Mouse (Mus musculus) R1 (cell line): ENCODE results near the gene Rab5b.
"Not testable (repeated sequence)": the region's sequence is repeated elsewhere in the genome, so short reads cannot be mapped to it uniquely, and the experiment has no call there.

ENCODE experiments used
- DNase-seq: peaks from one replicate; pipeline ENCODE4 v3.0.0-alpha.2; 2018; ENCODE audit warnings: low read depth, low spot score

Gene Rab5b

DNA sequence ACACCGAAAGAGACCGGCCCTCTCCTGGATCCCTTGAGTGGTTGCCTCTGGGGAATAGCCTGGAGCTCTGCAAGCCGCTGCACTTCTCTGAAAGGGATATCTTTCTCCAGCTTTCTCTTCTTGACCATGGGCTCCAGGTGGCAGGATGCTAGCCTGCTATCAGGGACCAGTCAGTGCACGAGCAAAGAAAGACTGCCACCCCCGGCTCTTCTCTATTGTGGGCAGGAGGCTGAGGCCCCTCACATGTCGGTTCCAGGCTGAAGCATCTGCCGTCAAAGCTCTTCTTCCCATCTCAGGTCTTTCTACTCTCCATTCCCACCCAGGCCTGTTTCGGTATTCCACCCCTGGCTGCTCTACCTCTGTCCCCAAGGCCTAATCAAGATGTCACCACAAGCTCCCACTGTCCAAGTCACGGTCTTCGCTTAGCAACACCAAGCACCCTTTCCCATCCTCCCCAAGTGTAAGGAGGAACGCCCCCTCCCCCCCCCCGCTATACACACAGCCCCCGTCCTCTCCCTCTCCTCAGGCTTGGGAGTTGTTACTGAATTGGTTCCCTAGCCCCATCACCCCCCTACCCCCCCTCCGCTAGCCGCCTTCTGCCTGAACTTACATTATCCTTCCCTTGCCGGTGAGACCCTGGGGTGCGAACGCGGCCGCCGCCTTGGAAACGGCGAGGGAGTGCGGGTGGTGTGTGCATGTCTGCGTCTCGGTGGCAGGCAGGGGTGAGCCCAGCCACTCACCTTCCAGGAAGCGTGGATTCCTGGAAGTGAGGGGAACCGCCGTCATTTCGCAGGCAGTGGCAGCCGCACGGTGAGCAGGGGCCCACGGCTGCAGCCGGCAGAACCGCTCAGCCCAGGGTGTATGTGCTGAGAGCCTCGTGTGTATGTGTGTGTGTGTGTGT, 50.7 kb downstream of the Rab5b start, which contains the start of gene Ikzf4:
Gene Ikzf4, minus strand, starts transcription at position 881 of the 901 bp plus-strand sequence.
- peak; percentile 64 for DNase-seq

DNA sequence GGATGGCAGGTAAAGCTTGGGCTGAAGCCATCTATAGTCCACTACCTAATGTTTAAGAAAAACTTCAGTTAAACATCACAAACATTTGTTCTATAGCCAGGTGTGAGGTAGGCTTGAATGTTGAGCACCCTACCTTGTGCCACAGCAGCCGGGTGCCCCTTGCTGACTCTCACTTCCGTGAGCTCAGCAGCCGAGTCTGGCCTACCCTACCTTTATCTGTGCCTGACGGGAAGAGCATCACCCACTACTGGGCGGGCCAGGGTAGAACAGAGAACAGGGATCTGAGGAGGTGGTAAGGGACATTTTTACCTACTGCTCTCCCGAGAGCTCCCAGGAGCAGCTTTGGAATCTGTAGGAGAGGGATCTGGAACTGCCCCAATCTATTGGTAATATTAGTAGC, 53.3 kb downstream of the Rab5b start:
- no peak for DNase-seq

DNA sequence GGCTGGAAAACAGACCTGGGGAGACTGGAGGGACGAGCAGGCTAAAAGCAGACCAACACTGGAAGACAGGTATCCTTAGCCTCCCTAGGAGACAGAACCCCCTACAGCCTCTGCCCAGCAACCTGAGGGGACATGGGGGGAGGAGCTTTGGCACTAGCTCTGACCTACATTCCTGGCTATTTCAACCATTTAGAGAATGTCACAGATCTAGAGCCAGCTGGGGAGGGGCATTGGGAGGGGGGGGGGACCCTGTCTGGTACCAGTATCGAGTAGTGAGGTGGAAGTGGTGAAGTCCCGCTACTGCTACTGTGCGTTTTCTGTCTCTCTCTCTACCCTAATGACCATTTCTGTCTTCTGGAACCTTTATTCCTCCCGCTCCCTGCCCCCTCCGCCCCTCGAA, 54.2 kb downstream of the Rab5b start:
- DNase-seq, result peak; percentile 46

DNA sequence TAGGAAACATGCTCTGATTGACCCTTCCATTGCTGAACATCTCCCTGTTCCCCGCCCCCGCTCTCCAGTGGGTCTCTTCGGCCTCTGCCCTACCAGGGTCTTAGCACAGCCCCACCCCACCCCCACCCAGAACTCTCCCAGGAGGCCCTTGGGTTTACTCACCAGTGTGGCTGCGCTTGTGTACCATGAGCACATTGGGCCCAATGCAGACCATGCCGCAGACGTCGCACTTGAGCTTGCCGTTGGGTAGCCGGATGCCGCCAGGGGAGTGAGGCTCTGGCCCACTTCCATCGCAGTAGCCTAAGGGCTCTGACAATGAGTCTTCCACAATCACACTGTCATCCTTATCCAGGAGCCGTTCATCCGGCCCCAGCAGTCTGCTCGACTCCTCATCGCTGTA, 55.2 kb downstream of the Rab5b start:
- DNase-seq, result peak; percentile 48

DNA sequence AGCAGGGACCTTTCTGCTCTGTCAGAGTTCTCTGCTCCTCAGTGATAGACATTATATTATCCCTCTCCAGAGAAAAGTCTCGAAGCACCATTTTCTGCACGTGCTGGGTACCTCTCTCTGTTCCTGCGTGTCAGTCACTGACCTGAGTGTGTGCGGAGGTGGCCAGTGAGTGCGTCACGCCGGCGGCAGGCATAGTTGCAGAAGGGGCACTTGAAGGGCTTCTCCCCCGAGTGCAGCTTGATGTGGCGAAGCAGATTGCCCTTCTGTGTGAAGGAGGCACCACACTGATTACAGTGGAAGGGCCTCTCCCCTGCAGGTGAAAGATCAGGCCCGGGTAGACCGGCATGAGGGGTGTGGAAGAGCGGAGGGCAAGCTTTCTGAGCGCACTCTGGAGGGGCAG, 56.1 kb downstream of the Rab5b start:
- DNase-seq, result no peak

DNA sequence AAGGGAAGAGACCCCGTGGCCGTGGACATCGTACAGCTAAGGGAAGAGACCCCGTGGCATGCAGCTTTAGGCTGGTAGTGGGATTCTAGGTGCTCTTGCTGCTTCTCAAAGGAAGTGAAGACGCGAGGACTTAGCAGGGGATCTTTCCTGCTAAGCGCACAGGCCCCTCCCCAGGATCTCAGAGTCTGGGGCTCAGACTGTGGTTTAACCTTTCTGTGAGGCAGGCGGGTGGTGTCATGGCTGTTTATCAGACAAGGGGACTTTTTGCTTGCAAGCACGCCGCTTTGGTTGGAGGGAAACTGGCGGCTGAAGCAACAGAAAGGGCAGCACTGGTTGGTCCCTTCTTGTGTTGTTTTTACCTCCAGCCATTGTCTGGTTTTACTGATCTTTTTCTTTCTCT, 59.1 kb downstream of the Rab5b start:
- DNase-seq, result peak; percentile 72

DNA sequence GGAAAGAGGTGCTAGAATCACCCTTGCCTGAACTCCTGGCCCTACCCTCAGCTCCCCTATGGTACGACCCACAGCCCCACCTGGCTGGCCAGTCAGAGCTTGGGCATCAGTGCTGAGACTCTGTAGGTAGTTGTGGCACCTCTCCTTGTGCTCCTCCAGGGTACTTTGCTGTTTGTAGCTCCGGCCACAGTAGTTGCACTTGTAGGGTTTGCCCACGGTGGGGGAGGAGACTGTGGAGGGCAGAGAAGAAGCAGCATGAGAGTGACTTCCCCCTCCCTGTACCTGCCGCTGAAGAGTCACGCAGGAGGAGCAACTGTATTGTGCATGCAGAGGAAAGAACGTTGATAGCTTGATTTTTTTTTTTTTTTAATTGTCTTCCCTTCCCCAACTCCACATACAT, 59.5 kb downstream of the Rab5b start:
- no peak for DNase-seq

DNA sequence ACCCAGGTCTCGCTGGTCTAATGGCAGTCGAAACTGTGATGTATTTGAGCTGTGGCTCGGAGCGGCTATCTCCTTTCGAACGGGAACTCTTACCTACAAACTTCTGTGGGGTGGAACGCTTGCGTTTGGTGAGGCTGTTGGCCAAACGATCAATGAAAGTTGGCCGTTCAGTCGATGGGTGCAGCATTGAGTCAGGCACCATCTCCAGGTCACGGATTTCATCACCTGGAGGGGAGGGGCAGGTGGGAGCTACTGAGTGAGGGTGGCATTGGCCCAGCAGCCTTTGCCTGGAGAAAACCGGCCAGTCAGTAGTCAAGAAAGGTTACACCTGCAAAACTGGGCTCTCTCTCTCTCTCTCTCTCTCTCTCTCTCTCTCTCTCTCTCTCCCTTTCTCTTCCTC, 60.4 kb downstream of the Rab5b start:
- DNase-seq, result no peak

DNA sequence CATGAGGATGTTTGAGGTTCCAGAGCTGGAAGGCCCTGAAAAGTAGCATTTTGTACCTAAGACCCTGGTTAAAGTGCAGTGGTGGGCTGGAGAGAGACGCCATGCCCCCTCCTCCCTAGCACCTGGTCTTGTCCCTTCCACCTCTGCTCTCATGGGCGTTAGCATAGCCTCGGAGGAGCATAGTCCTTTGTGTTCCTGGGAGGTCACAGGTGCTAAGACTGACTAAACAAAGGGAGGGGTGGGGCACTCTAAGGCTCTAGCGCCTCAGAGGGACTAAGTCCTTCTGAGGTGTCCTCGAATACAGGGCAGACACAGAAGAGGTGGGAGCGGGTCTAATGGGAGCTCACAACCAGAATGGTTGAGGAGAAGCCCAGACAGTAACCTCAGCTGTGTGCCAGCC, 64.5 kb downstream of the Rab5b start:
- peak; percentile 83 for DNase-seq

DNA sequence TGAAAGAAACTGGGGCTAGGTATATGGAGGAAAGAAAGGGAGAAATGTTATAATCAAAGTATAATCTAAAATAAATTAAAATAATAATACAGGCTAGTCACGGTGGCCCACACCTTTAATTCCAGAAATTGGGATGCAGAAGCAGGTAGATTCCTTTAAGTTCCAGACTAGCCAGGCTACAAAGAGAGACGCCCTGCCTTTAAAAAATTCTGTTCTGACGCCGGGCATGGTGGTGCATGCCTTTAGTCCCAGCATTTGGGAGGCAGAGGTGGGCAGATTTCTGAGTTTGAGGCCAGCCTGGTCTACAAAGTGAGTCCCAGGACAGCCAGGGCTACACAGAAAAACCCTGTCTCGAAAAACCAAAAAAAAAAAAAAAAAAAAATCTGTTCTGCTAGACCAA, 65.8 kb downstream of the Rab5b start:
- DNase-seq, result not testable (repeated sequence)

DNA sequence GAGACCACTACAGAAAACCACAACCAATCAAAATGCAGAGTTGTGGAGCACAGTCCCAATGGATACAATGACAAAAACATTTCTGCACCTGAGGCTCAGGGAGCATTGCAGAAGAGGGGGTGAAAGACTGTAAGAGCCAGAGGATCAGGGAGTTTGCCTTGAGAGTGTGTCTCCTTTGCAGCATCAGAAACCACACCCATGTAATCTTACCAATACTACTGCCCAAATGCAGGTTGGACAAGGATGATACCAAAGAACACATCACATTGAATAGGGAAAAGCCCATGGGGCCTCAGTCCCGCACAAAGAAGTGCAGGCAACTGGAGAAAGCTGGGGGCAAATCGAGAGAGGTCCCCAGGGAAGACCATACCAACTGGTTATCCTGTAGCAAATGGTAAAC, 66.3 kb downstream of the Rab5b start:
- no peak for DNase-seq

DNA sequence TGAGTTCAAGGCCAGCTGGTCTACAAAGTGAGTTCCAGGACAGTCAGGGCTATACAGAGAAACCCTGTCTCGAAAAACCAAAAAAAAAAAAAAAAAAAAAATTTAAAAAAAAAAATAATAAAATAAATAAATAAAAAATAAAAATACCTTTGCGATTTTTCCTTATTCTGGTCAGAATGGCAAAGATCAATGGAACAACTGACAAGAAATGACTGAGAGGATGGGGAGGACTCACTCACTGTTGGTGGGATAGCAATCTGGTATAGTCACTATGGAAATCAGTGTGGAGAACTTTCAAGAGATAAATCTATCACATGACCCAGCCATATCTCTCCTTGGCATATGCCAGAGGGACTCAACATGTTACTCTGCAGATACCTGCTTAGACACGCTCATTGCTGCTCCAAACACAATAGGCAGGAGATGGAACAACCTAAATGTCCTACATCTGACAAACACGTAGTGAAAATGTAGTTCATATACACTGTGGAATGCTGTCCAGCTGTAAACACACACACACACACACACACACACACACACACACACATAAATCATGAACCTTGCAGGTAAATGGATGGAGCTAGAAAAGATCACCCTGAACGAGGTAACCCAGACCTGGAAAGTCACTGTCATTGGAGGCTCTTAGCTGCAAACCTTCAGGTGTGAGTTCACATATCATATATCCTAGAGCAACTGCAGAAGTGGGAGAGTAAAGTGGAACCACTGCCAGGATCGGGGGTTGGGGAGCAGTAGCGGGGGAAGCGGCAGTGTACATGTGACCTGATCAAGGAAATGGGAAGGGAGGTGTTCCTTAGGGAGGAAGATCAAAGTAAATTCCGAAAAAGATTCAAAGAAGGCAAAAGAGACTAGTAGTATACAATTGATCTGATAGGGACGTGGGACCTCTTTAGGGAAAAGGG, 68.4 kb downstream of the Rab5b start:
- DNase-seq, result no peak
